Mouse (Mus musculus) spleen, postnatal 4 days (tissue): ENCODE measurements around the gene Golph3l.

Experiments used
- DNase-seq, 2 experiments: peaks; one replicate each; pipeline ENCODE4 v3.0.0; 2022; ENCODE audit warnings: low spot score in 2 of 2

The Golph3l gene

GRCm38 (mm10) chr3:95655437-95655836 lies 66.7 kb downstream of the Golph3l start:
- DNase-seq: no peak

- no peak for DNase-seq
Observed at GRCm38 (mm10) chr3:95657108-95657507, 68.4 kb downstream of the Golph3l start.

- no peak for DNase-seq
Observed at GRCm38 (mm10) chr3:95657711-95658110, 69.0 kb downstream of the Golph3l start.

GRCm38 (mm10) chr3:95658236-95658867 lies 69.6 kb downstream of the Golph3l start, which contains the start of gene Mcl1:
TSS of gene Mcl1 (plus strand) at chr3:95658788.
- DNase-seq: peak; percentile 94 to 98

GRCm38 (mm10) chr3:95658868-95659712 lies 70.4 kb downstream of the Golph3l start:
- peak; percentile 60 to 87 for DNase-seq

- DNase-seq: no peak
Observed at GRCm38 (mm10) chr3:95659948-95660347, 71.2 kb downstream of the Golph3l start.

GRCm38 (mm10) chr3:95660788-95661478 lies 72.2 kb downstream of the Golph3l start:
- DNase-seq: no peak

- DNase-seq: no peak
Observed at GRCm38 (mm10) chr3:95661945-95662715, 73.4 kb downstream of the Golph3l start.

- no peak for DNase-seq
Observed at GRCm38 (mm10) chr3:95662724-95663449, 74.2 kb downstream of the Golph3l start.

- DNase-seq: no peak
Observed at GRCm38 (mm10) chr3:95663486-95663885, 74.8 kb downstream of the Golph3l start.

- no peak for DNase-seq
Observed at GRCm38 (mm10) chr3:95663969-95664608, 75.4 kb downstream of the Golph3l start.

GRCm38 (mm10) chr3:95664940-95665352 lies 76.2 kb downstream of the Golph3l start:
- no peak for DNase-seq

- peak; percentile 80 to 83 for DNase-seq
Observed at GRCm38 (mm10) chr3:95666124-95666844, 77.5 kb downstream of the Golph3l start.

- DNase-seq: no peak
Observed at GRCm38 (mm10) chr3:95667521-95667920, 78.8 kb downstream of the Golph3l start.

GRCm38 (mm10) chr3:95668026-95668425 lies 79.3 kb downstream of the Golph3l start:
- no peak for DNase-seq
